Mouse (Mus musculus) stomach, postnatal 0 days (tissue): Measurements from ENCODE around the gene Gm853. TPM values are rescaled to one million over a fixed set of nuclear protein-coding genes. Genes with fewer than 3 reads are reported as not detected.

Source experiments
- ATAC-seq: fragments of 200-750 bp; cut with Nextera tagmentation; 2 replicates; pipeline ENCODE4 v1.8.0; 2017; ENCODE audit not compliant: low FRiP score, low TSS enrichment
- DNase-seq: peaks from one replicate; pipeline ENCODE4 v3.0.0-alpha.2; 2016; ENCODE audit warnings: low spot score
- H3K27ac ChIP-seq: fragments of 300-500 bp; sonication (generic); replicated peaks from 2 replicates; pipeline ENCODE4 v1.5.1; 2014; ENCODE audit warnings: mild to moderate bottlenecking, control low read depth
- H3K27me3 ChIP-seq: fragments of 300-500 bp; sonication (generic); 2 replicates; pipeline ENCODE4 v1.6.1; 2014; ENCODE audit warnings: low read length; ENCODE audit not compliant: control insufficient read depth, insufficient read depth
- H3K36me3 ChIP-seq: fragments of 300-500 bp; sonication (generic); 2 replicates; pipeline ENCODE4 v1.6.1; 2014; ENCODE audit warnings: low read length, mixed read lengths; ENCODE audit not compliant: control insufficient read depth, insufficient read depth
- H3K4me1 ChIP-seq: fragments of 300-500 bp; sonication (generic); replicated peaks from 2 replicates; pipeline ENCODE4 v1.6.1; 2014; ENCODE audit warnings: antibody characterized with exemption; ENCODE audit not compliant: control insufficient read depth, insufficient read depth
- H3K4me2 ChIP-seq: fragments of 300-500 bp; sonication (generic); replicated peaks from 2 replicates; pipeline ENCODE4 v1.6.1; 2014; ENCODE audit warnings: low read depth, mild to moderate bottlenecking, control low read depth, moderate library complexity
- H3K4me3 ChIP-seq: fragments of 300-500 bp; sonication (generic); 2 replicates; pipeline ENCODE4 v1.5.1; 2014; ENCODE audit warnings: low read depth, low read length, control low read depth
- H3K9ac ChIP-seq: fragments of 300-500 bp; sonication (generic); 2 replicates; pipeline ENCODE4 v1.6.1; 2014; ENCODE audit warnings: mild to moderate bottlenecking, low read length, control low read depth, mixed read lengths
- H3K9me3 ChIP-seq: fragments of 300-500 bp; sonication (generic); 2 replicates; pipeline ENCODE4 v1.6.1; 2016; ENCODE audit warnings: low read length; ENCODE audit not compliant: control insufficient read depth
- CTCF ChIP-seq: IDR thresholded peaks from 2 replicates; pipeline ENCODE4 v1.5.1; 2016; ENCODE audit warnings: antibody characterized with exemption, low read depth, mild to moderate bottlenecking, moderate library complexity
- EP300 ChIP-seq: optimal IDR thresholded peaks from 2 replicates; pipeline ENCODE3; 2016; ENCODE audit warnings: antibody characterized with exemption
- WGBS: fragments of 180-500 bp; shearing (Covaris S2); extraction: QIAGEN DNeasy Blood & Tissue Kit; methylation state at CpG from one replicate; pipeline ENCODE4 v1.1.7; 2014; 5-methylcytosine and 5-hydroxymethylcytosine counted together
- polyA plus RNA-seq: library from polyadenylated mRNA; unstranded; fragments of >200 nt; fragmentation: Nextera tagmentation; extraction: Ambion mirVana; gene quantifications from 2 replicates; pipeline ENCODE4 v1.2.1, GENCODE M21; 2015

The Gm853 gene
- polyA plus RNA-seq, 1 experiment from 2014 or later = not detected

DNA sequence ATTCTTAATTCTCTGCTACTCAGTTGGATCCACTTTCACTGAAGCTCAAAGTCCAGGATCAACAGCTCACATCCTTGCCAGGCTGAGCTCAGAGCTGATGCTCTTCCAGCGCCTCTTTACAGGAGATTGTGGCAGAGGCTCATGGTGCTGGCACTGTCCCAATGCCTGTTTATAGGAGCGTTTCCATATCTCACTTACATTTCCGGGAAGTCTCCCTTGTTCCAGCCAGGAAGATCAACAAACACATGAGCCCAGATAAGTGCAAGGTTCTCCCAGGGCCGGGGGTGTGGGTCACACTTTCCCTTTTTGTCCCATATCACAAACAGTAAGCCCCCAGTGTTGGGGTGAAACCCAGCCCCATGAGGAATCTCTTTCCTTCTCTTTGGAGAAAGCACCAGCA, 40.3 kb downstream of the Gm853 start:
- Histone ChIP-seq H3K9me3 (no peaks in the 10 kb centered on the region), H3K4me1 (peaks cover 2% of the 10 kb centered on the region; the same call in 1 of the 2 replicates), H3K36me3 (no peaks in the 10 kb centered on the region), H3K27me3 (no peaks in the 10 kb centered on the region), H3K4me2 (no peak overlapping the region), H3K9ac (no peak overlapping the region), H3K27ac (no peak overlapping the region), H3K4me3 (no peak overlapping the region)
- DNase-seq (peak; percentile 43), ATAC-seq (no peak)
- WGBS = 36% methylated on average over 4 of the region's 4 CpGs
- no peak for TF ChIP-seq CTCF
- TF ChIP-seq EP300 = no peak

- Histone ChIP-seq H3K36me3 (no peaks in the 10 kb centered on the region), H3K4me3 (no peak overlapping the region), H3K27me3 (no peaks in the 10 kb centered on the region), H3K4me2 (no peak overlapping the region), H3K9ac (no peak overlapping the region), H3K4me1 (peaks cover 2% of the 10 kb centered on the region; the same call in 1 of the 2 replicates), H3K27ac (no peak overlapping the region), H3K9me3 (no peaks in the 10 kb centered on the region)
- DNase-seq (no peak), ATAC-seq (no peak)
- TF ChIP-seq EP300 = no peak
- TF ChIP-seq CTCF = no peak
- WGBS = 75% methylated on average over 7 of the region's 7 CpGs
Observed at GRCm38 (mm10) chr4:130180909-130181602, 41.1 kb downstream of the Gm853 start.

DNA sequence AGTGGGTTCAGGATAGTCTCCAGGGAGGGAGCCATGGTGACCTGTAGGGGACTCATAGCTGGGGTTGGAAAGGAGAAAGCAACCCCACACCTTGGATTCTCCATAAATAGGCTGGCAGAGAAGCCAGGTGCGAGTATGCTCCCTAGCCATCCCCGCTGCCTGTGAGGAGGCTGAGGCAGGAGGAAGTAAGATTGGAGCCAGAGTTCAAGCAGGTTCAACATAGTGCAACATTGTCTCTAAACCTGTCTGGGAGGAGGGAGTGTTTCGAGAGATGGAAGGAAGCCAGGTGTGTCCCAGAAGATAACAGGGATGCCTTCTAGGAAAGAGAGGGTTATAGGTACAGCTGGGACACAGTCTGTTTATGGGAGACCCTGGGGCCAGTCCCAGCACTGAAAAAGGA, 42.3 kb downstream of the Gm853 start:
- Histone ChIP-seq H3K9me3 (no peaks in the 10 kb centered on the region), H3K4me2 (no peak overlapping the region), H3K9ac (no peak overlapping the region), H3K4me1 (peaks cover 9% of the 10 kb centered on the region), H3K36me3 (no peaks in the 10 kb centered on the region), H3K27me3 (no peaks in the 10 kb centered on the region), H3K27ac (no peak overlapping the region), H3K4me3 (no peak overlapping the region)
- ATAC-seq (no peak), DNase-seq (no peak)
- 77% methylated on average over 3 of the region's 3 CpGs for WGBS
- TF ChIP-seq EP300 (no peak), CTCF (no peak)

GRCm38 (mm10) chr4:130177536-130177935, 44.7 kb downstream of the Gm853 start:
- Histone ChIP-seq H3K9me3 (no peaks in the 10 kb centered on the region), H3K27ac (peak overlapping the region; percentile 53), H3K4me2 (no peak overlapping the region), H3K36me3 (no peaks in the 10 kb centered on the region), H3K4me1 (peaks cover 9% of the 10 kb centered on the region), H3K27me3 (no peaks in the 10 kb centered on the region), H3K9ac (peak overlapping the region; percentile 35; the same call in 1 of the 2 replicates), H3K4me3 (no peak overlapping the region)
- WGBS = 48% methylated on average over 7 of the region's 7 CpGs
- no peak for TF ChIP-seq CTCF
- no peak for TF ChIP-seq EP300
- DNase-seq = no peak
- no peak for ATAC-seq

DNA sequence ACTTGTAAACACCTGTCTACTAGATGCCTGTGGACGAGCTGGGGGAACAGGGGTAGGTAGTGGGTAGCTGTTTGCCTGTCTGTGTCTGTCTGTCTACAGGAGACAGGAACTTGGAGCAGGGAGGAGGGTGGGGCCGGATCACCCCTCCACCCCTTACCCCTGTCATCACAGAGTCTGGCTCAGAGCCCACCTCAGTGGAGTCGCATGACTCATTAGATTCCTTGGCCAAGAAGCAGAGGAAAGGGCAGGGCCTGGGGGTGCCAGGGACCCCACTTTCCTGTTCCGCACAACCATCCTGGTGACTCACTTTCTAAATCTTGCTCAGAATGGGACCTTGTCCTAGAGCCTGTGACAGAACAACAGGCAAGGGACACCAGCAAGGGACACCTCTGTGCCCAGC, 45.1 kb downstream of the Gm853 start:
- H3K4me2 ChIP-seq = no peak overlapping the region
- no peak overlapping the region for H3K4me3 ChIP-seq
- TF ChIP-seq CTCF = no peak
- TF ChIP-seq EP300 = no peak
- peaks cover 14% of the 10 kb centered on the region for H3K4me1 ChIP-seq
- WGBS = 32% methylated on average over 4 of the region's 4 CpGs
- DNase-seq (peak; percentile 50), ATAC-seq (0 out of 2 replicates have a peak, but pooled peaks have one; percentile 0)
- no peaks in the 10 kb centered on the region for H3K27me3 ChIP-seq
- no peaks in the 10 kb centered on the region for H3K9me3 ChIP-seq
- peak overlapping the region; percentile 35 for H3K9ac ChIP-seq
- no peaks in the 10 kb centered on the region for H3K36me3 ChIP-seq
- H3K27ac ChIP-seq = peak overlapping the region; percentile 53; the same call in 1 of the 2 replicates

DNA sequence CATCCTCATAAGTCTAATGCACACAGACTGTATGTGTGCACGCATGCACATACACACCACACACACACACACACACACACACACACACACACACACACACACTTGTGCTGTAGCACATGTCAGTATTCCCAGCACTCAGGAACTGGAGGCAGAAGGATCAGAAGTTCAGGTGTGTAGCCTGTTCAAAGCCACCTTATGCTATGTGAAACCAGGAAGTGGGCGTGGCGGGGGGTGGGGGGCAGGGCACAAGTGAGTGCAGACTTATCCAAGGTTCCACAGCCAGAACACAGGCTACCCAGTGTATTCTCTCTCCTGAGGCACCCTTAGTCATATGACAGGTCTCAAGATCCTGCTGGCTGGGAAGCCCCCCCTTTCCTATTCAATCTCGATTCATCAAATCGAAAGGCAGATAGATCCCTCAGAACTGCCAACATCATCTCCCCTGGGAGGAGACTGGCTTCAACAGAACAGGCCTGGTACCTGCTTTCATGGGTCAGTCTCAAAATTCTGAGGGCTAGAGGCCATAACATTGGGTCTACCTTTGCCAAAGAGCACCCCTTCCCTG, 46.0 kb downstream of the Gm853 start:
- DNase-seq = peak; percentile 49
- Histone ChIP-seq H3K4me2 (no peak overlapping the region), H3K36me3 (no peaks in the 10 kb centered on the region), H3K4me1 (peaks cover 17% of the 10 kb centered on the region), H3K9ac (no peak overlapping the region), H3K9me3 (no peaks in the 10 kb centered on the region), H3K27ac (no peak overlapping the region), H3K4me3 (no peak overlapping the region), H3K27me3 (no peaks in the 10 kb centered on the region)
- no peak for TF ChIP-seq CTCF
- no peak for TF ChIP-seq EP300
- ATAC-seq = no peak
- 73% methylated on average over 5 of the region's 5 CpGs for WGBS
